Mouse (Mus musculus): ENCODE measurements around the gene Agbl5.

Gene Agbl5

GRCm38 (mm10) chr5:30887858-30888336 is 597 bp upstream of the Agbl5 start:
- under 1% methylated on average over 28 of the region's 28 CpGs for WGBS

- 1% methylated on average over 41 of the region's 42 CpGs for WGBS
Measured at GRCm38 (mm10) chr5:30889088-30889754, 727 bp downstream of the Agbl5 start.

GRCm38 (mm10) chr5:30890375-30890774 is 1.9 kb downstream of the Agbl5 start:
- WGBS = 81% methylated on average over 7 of the region's 7 CpGs

- WGBS = 94% methylated on average over 5 of the region's 5 CpGs
Measured at GRCm38 (mm10) chr5:30901860-30902259, 13.4 kb downstream of the Agbl5 start.

- under 1% methylated on average over 58 of the region's 58 CpGs for WGBS
Measured at GRCm38 (mm10) chr5:30907413-30908059, 19.0 kb downstream of the Agbl5 start, which contains the start of gene Ost4. TSS of gene Ost4 (minus strand) at chr5:30907788.

GRCm38 (mm10) chr5:30908426-30909299 is 20.2 kb downstream of the Agbl5 start:
- 48% methylated on average over 13 of the region's 13 CpGs for WGBS

- WGBS = 59% methylated on average over 7 of the region's 7 CpGs
Measured at GRCm38 (mm10) chr5:30909300-30909659, 20.8 kb downstream of the Agbl5 start.

- 89% methylated on average over 7 of the region's 7 CpGs for WGBS
Measured at GRCm38 (mm10) chr5:30909863-30910262, 21.4 kb downstream of the Agbl5 start.

- 63% methylated on average over 5 of the region's 5 CpGs for WGBS
Measured at GRCm38 (mm10) chr5:30912156-30912555, 23.7 kb downstream of the Agbl5 start.

GRCm38 (mm10) chr5:30913060-30913841 is 24.8 kb downstream of the Agbl5 start, which contains the start of gene Emilin1:
TSS of gene Emilin1 (plus strand) at chr5:30913402.
- WGBS = 49% methylated on average over 13 of the region's 13 CpGs

GRCm38 (mm10) chr5:30914101-30914635 is 25.7 kb downstream of the Agbl5 start:
- WGBS = 83% methylated on average over 7 of the region's 7 CpGs

- WGBS = 86% methylated on average over 6 of the region's 6 CpGs
Measured at GRCm38 (mm10) chr5:30914849-30915248, 26.4 kb downstream of the Agbl5 start.

- 60% methylated on average over 9 of the region's 9 CpGs for WGBS
Measured at GRCm38 (mm10) chr5:30915456-30915855, 27.0 kb downstream of the Agbl5 start.

- WGBS = 2% methylated on average over 7 of the region's 7 CpGs
Measured at GRCm38 (mm10) chr5:30915974-30916433, 27.5 kb downstream of the Agbl5 start.

GRCm38 (mm10) chr5:30916841-30917240 is 28.3 kb downstream of the Agbl5 start:
- 98% methylated on average over 9 of the region's 9 CpGs for WGBS

GRCm38 (mm10) chr5:30917348-30917747 is 28.9 kb downstream of the Agbl5 start:
- 96% methylated on average over 11 of the region's 11 CpGs for WGBS

GRCm38 (mm10) chr5:30917891-30918670 is 29.6 kb downstream of the Agbl5 start:
- WGBS = 91% methylated on average over 31 of the region's 31 CpGs

- 96% methylated on average over 8 of the region's 8 CpGs for WGBS
Measured at GRCm38 (mm10) chr5:30918691-30919090, 30.2 kb downstream of the Agbl5 start.

- 66% methylated on average over 11 of the region's 11 CpGs for WGBS
Measured at GRCm38 (mm10) chr5:30919831-30920614, 31.5 kb downstream of the Agbl5 start.

All from cerebral cortex, adult 2 months (tissue).